Mouse (Mus musculus) small intestine, adult 2 months (tissue): ENCODE data around the gene Dpp8.

Source experiments
- CTCF ChIP-seq: fragments of 200-500 bp; IDR thresholded peaks from 2 replicates; pipeline ENCODE4 v1.5.1; 2012; ENCODE audit warnings: low read depth, mild to moderate bottlenecking, control low read depth, inconsistent platforms, low read length, moderate library complexity, mixed read lengths; ENCODE audit not compliant: insufficient replicate concordance, insufficient read length; ENCODE audit errors: extremely low read depth
- POLR2A ChIP-seq: fragments of 200-500 bp; IDR thresholded peaks from 2 replicates; pipeline ENCODE4 v1.6.1; 2012; ENCODE audit warnings: low read depth, mild to moderate bottlenecking, control low read depth, inconsistent platforms, low read length, moderate library complexity

DNA sequence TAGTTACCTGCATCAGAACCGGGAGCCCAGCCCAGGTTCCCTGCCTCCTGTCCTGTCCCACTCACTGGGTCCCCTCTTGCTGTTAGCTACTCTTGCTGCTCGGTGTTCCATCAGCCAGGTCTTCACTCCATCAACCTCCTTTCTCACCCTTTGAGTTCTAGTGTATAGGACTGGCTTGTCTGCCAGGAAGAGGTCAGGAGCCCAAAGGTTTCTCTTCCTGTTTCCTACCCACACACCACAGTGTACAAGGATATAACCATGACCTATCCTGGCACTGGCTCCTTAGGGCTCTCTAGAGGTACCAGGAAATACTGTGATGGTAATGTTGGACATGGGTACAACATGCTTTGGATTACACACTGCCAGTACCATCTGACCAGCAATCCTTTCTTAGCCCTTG, 81.5 kb downstream of the Dpp8 start:
- TF ChIP-seq CTCF = no peak
- TF ChIP-seq POLR2A = no peak
